Mouse (Mus musculus) myocyte (in vitro differentiated cells): ENCODE results near the gene Lrg1. TPM values are rescaled to one million over a fixed set of nuclear protein-coding genes. Genes with fewer than 3 reads are reported as not detected.

Source experiments
- H3K27me3 ChIP-seq: one replicate; pipeline ENCODE4 v1.6.1; 2011; ENCODE audit not compliant: control insufficient read depth, insufficient read depth, insufficient read length
- H3K36me3 ChIP-seq: one replicate; pipeline ENCODE4 v1.6.1; 2011; ENCODE audit not compliant: control insufficient read depth, insufficient read depth
- H3K4me2 ChIP-seq: one replicate; pipeline ENCODE4 v1.6.1; 2011; ENCODE audit warnings: low read depth, control low read depth
- H3K4me3 ChIP-seq: one replicate; pipeline ENCODE4 v1.5.1; 2011; ENCODE audit warnings: mild to moderate bottlenecking, control low read depth, moderate library complexity
- H3K79me2 ChIP-seq: one replicate; pipeline ENCODE4 v1.6.1; 2011; ENCODE audit not compliant: control insufficient read depth, insufficient read depth
- H3ac ChIP-seq: one replicate; pipeline ENCODE4 v1.6.1; 2011; ENCODE audit not compliant: control insufficient read depth, insufficient read length
- CEBPB ChIP-seq: IDR thresholded peaks from 2 replicates; pipeline ENCODE4 v1.6.1; 2011; ENCODE audit warnings: mild to moderate bottlenecking, moderate library complexity; ENCODE audit not compliant: poor library complexity, insufficient read depth, severe bottlenecking
- E2F4 ChIP-seq: IDR thresholded peaks from one replicate; pipeline ENCODE4 v1.6.1; 2011; ENCODE audit warnings: mild to moderate bottlenecking, control low read depth, moderate library complexity; ENCODE audit not compliant: insufficient read depth
- MAX ChIP-seq: IDR thresholded peaks from one replicate; pipeline ENCODE4 v1.6.1; 2011; ENCODE audit warnings: low read depth, mild to moderate bottlenecking, control low read depth
- MYOD1 ChIP-seq, 3 experiments: IDR thresholded peaks; one replicate each; pipeline ENCODE4 v1.6.1; 2011; ENCODE audit warnings: control low read depth in 2 of 3, low read depth in 2 of 3, mild to moderate bottlenecking in 2 of 3, moderate library complexity in 1 of 3; ENCODE audit not compliant: insufficient read length in 2 of 3, control insufficient read depth in 1 of 3
- MYOG ChIP-seq, 3 experiments: IDR thresholded peaks; one replicate each; pipeline ENCODE4 v1.6.1; 2011; ENCODE audit warnings: control low read depth in 2 of 3, low read depth in 2 of 3, mild to moderate bottlenecking in 2 of 3; ENCODE audit not compliant: insufficient read length in 2 of 3, control insufficient read depth in 1 of 3, insufficient read depth in 1 of 3
- POLR2A ChIP-seq: IDR thresholded peaks from one replicate; pipeline ENCODE4 v1.6.1; 2011; ENCODE audit warnings: low read depth, mild to moderate bottlenecking, control low read depth, moderate library complexity; ENCODE audit not compliant: insufficient read length
- POLR2AphosphoS2 ChIP-seq: IDR thresholded peaks from one replicate; pipeline ENCODE4 v1.6.1; 2011; ENCODE audit warnings: low read depth, control low read depth; ENCODE audit not compliant: insufficient read length
- REST ChIP-seq: IDR thresholded peaks from one replicate; pipeline ENCODE4 v1.6.1; 2011; ENCODE audit warnings: mild to moderate bottlenecking, control low read depth, moderate library complexity; ENCODE audit not compliant: insufficient read depth, insufficient read length
- SRF ChIP-seq: IDR thresholded peaks from one replicate; pipeline ENCODE4 v1.6.1; 2011; ENCODE audit warnings: low read depth; ENCODE audit not compliant: control insufficient read depth, insufficient read length
- TCF12 ChIP-seq: IDR thresholded peaks from one replicate; pipeline ENCODE4 v1.6.1; 2011; ENCODE audit warnings: mild to moderate bottlenecking, control low read depth; ENCODE audit not compliant: poor library complexity, insufficient read depth, severe bottlenecking
- TCF3 ChIP-seq: IDR thresholded peaks from one replicate; pipeline ENCODE4 v1.6.1; 2011; ENCODE audit warnings: low read depth, control low read depth; ENCODE audit not compliant: insufficient read length
- USF1 ChIP-seq: IDR thresholded peaks from one replicate; pipeline ENCODE4 v1.6.1; 2011; ENCODE audit warnings: low read depth, mild to moderate bottlenecking, control low read depth, moderate library complexity
- polyA plus RNA-seq: library from polyadenylated mRNA; unstranded; fragments of >200 nt; fragmentation: generic; extraction: Trizol; gene quantifications from one replicate; pipeline ENCODE4 v1.2.1, GENCODE M21; 2012; ENCODE audit warnings: missing spikeins

Gene Lrg1
- polyA plus RNA-seq, 1 experiment, result 0.04 TPM

GRCm38 (mm10) chr17:56149897-56150296 lies 28.1 kb upstream of the Lrg1 start:
- no peak for TF ChIP-seq TCF3
- TF ChIP-seq MYOG (IDR thresholded peaks at IDR 0.05; ENCODE audit: control insufficient read depth in 1 of 3, insufficient read depth in 1 of 3, insufficient read length in 2 of 3, low read depth in 2 of 3), result no peak
- TF ChIP-seq E2F4, result no peak
- TF ChIP-seq POLR2AphosphoS2, result no peak
- no peak for TF ChIP-seq REST
- no peak for TF ChIP-seq MYOD1 (IDR thresholded peaks at IDR 0.05; ENCODE audit: control insufficient read depth in 1 of 3, insufficient read length in 2 of 3, low read depth in 2 of 3)
- no peak for TF ChIP-seq SRF
- no peak for TF ChIP-seq MAX
- TF ChIP-seq USF1, result no peak
- TF ChIP-seq POLR2A, result no peak
- TF ChIP-seq CEBPB, result no peak
- Histone ChIP-seq H3K4me3 (no peak overlapping the region), H3K79me2 (no peaks in the 10 kb centered on the region), H3K36me3 (no peaks in the 10 kb centered on the region), H3K4me2 (no peak overlapping the region), H3K27me3 (peaks cover 62% of the 10 kb centered on the region), H3ac (no peak overlapping the region)

GRCm38 (mm10) chr17:56148790-56149618 lies 27.2 kb upstream of the Lrg1 start:
- Histone ChIP-seq H3K36me3 (no peaks in the 10 kb centered on the region), H3K4me3 (no peak overlapping the region)

GRCm38 (mm10) chr17:56148280-56148679 lies 26.5 kb upstream of the Lrg1 start:
- peaks cover 62% of the 10 kb centered on the region for H3K27me3 ChIP-seq
- H3K36me3 ChIP-seq, result no peaks in the 10 kb centered on the region
- H3K79me2 ChIP-seq, result no peaks in the 10 kb centered on the region
- no peak overlapping the region for H3K4me2 ChIP-seq
- H3ac ChIP-seq, result no peak overlapping the region
- TF ChIP-seq E2F4 (no peak), MYOD1 (IDR thresholded peaks at IDR 0.05; ENCODE audit: control insufficient read depth in 1 of 3, insufficient read length in 2 of 3, low read depth in 2 of 3) (no peak)
- H3K4me3 ChIP-seq, result no peak overlapping the region

More at GRCm38 (mm10) chr17:56148790-56149618, 27.2 kb upstream of the Lrg1 start:
- Histone ChIP-seq H3K4me2 (no peak overlapping the region), H3ac (no peak overlapping the region), H3K79me2 (no peaks in the 10 kb centered on the region), H3K27me3 (peaks cover 62% of the 10 kb centered on the region)
- TF ChIP-seq MYOD1 (IDR thresholded peaks at IDR 0.05; ENCODE audit: control insufficient read depth in 1 of 3, insufficient read length in 2 of 3, low read depth in 2 of 3), result peak in 1 of 3 experiments; percentile 49
- TF ChIP-seq MYOG (IDR thresholded peaks at IDR 0.05; ENCODE audit: control insufficient read depth in 1 of 3, insufficient read depth in 1 of 3, insufficient read length in 2 of 3, low read depth in 2 of 3), result peak in 2 of 3 experiments; percentile 47 to 77
- TF ChIP-seq TCF12, result no peak

- Histone ChIP-seq H3K36me3 (no peaks in the 10 kb centered on the region), H3K27me3 (peaks cover 65% of the 10 kb centered on the region), H3ac (no peak overlapping the region), H3K4me2 (no peak overlapping the region), H3K79me2 (no peaks in the 10 kb centered on the region), H3K4me3 (no peak overlapping the region)
- peak; percentile 98 for TF ChIP-seq TCF12
- TF ChIP-seq MYOD1 (IDR thresholded peaks at IDR 0.05; ENCODE audit: control insufficient read depth in 1 of 3, insufficient read length in 2 of 3, low read depth in 2 of 3), result peak; percentile 25 to 97 (median 96)
- no peak for TF ChIP-seq CEBPB
- TF ChIP-seq TCF3, result peak; percentile 97
- peak; percentile 72 to 99 (median 97) for TF ChIP-seq MYOG (IDR thresholded peaks at IDR 0.05; ENCODE audit: control insufficient read depth in 1 of 3, insufficient read depth in 1 of 3, insufficient read length in 2 of 3, low read depth in 2 of 3)
Measured at GRCm38 (mm10) chr17:56147420-56147819, 25.6 kb upstream of the Lrg1 start.

GRCm38 (mm10) chr17:56146131-56146530 lies 24.3 kb upstream of the Lrg1 start:
- Histone ChIP-seq H3K4me2 (no peak overlapping the region), H3K27me3 (peaks cover 73% of the 10 kb centered on the region), H3K79me2 (no peaks in the 10 kb centered on the region), H3ac (no peak overlapping the region), H3K4me3 (no peak overlapping the region), H3K36me3 (no peaks in the 10 kb centered on the region)
- TF ChIP-seq REST, result no peak
- no peak for TF ChIP-seq E2F4
- TF ChIP-seq MYOD1 (IDR thresholded peaks at IDR 0.05; ENCODE audit: control insufficient read depth in 1 of 3, insufficient read length in 2 of 3, low read depth in 2 of 3), result no peak
- TF ChIP-seq USF1, result no peak
- no peak for TF ChIP-seq MYOG (IDR thresholded peaks at IDR 0.05; ENCODE audit: control insufficient read depth in 1 of 3, insufficient read depth in 1 of 3, insufficient read length in 2 of 3, low read depth in 2 of 3)
- TF ChIP-seq CEBPB, result no peak
- TF ChIP-seq POLR2A, result no peak
- no peak for TF ChIP-seq TCF3
- no peak for TF ChIP-seq SRF
- no peak for TF ChIP-seq TCF12
- TF ChIP-seq MAX, result no peak
- no peak for TF ChIP-seq POLR2AphosphoS2
